Mouse (Mus musculus): Measurements from ENCODE around the gene Omp. TPM values are rescaled to one million over a fixed set of nuclear protein-coding genes. Genes with fewer than 3 reads are reported as not detected.

The Omp gene
- total and polyA plus RNA-seq, 2 experiments from 2014 or later = 0.05 TPM; not detected in 1

DNA sequence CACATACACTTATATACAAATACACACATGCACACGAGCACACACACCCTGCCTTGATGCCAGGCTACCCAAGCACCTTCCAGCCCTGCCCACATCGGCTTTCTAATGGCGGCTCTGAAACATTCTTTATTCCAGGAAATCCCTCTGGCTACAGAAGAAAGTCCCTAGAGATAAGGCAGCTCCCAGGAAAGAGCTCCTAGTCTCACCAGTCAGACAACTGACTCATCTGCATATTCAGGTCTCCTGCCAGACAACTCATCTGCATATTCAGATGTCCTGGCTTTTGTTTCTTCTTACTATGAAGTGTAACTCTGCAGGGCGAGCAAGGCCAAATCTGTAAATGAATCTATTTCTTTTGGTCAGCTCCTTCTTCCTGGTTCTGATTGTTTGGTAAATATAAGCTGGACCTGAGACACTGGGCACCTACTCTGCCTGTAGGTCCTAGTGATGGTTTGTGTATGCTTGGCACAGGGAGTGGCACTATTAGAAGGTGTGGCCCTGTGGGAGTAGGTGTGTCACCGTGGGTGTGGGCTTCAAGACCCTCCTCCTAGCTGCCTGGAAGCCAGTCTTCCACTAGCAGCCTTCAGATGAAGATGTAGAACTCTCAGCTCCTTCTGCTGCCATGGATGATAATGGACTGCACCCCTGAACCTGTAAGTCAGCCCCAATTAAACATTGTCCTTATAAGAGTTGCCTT lies 12.5 kb upstream of the Omp start:
- H3K4me2 ChIP-seq (ENCODE audit: low read depth, low read length) = no peak overlapping the region
- DNase-seq (ENCODE audit: low spot score) = no peak
- H3K27me3 ChIP-seq (ENCODE audit: control insufficient read depth, insufficient read depth, low read length) = no peaks in the 10 kb centered on the region; the same call in 1 of the 2 replicates
- no peak overlapping the region for H3K9ac ChIP-seq (replicated peaks; ENCODE audit: low read depth, low read length)
- H3K4me3 ChIP-seq (ENCODE audit: low read depth, low read length) = no peak overlapping the region
- WGBS = 53% methylated on average over 5 of the region's 5 CpGs
- no peak overlapping the region for H3K27ac ChIP-seq (ENCODE audit: low read depth)
- TF ChIP-seq CTCF (IDR thresholded peaks at IDR 0.05; ENCODE audit: low read depth) = no peak
- TF ChIP-seq EP300 (IDR thresholded peaks at IDR 0.05; ENCODE audit: low read depth) = no peak
- H3K9me3 ChIP-seq (replicated peaks; ENCODE audit: control insufficient read depth, low read length) = no peaks in the 10 kb centered on the region
- no peaks in the 10 kb centered on the region for H3K36me3 ChIP-seq (replicated peaks; ENCODE audit: control insufficient read depth, insufficient read depth, low read length)
- ATAC-seq (ENCODE audit: insufficient read depth, low read depth) = no peak
- H3K4me1 ChIP-seq (ENCODE audit: control insufficient read depth, insufficient read depth) = peaks cover 15% of the 10 kb centered on the region; the same call in 1 of the 2 replicates

DNA sequence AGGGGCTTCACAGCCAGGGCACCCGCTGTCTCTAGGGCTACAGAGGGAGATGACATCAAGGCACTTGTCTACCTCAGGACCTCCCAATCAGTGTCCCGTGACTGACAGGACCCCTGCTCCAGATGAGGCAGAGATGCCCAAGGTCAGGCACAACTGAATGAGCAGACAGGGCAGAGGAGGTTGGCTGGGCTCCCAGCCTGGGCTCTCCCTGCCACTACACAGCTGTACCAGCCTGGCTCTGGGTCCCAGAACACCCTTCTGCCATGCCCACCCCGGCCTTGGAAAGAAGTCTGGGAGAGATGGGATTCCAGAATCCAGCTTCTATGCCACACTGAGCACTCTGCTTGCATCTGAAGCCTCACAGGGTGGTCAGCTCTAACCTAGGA lies 11.0 kb upstream of the Omp start:
- DNase-seq (ENCODE audit: low spot score) (no peak), ATAC-seq (ENCODE audit: insufficient read depth, low read depth) (peak; percentile 10; the same call in 1 of the 2 replicates)
- H3K4me3 ChIP-seq (ENCODE audit: low read depth, low read length) = no peak overlapping the region
- H3K9ac ChIP-seq (replicated peaks; ENCODE audit: low read depth, low read length) = no peak overlapping the region
- no peaks in the 10 kb centered on the region; the same call in 1 of the 2 replicates for H3K27me3 ChIP-seq (ENCODE audit: control insufficient read depth, insufficient read depth, low read length)
- TF ChIP-seq EP300 (IDR thresholded peaks at IDR 0.05; ENCODE audit: low read depth) (no peak), CTCF (IDR thresholded peaks at IDR 0.05; ENCODE audit: low read depth) (no peak)
- H3K9me3 ChIP-seq (replicated peaks; ENCODE audit: control insufficient read depth, low read length) = no peaks in the 10 kb centered on the region
- no peaks in the 10 kb centered on the region for H3K36me3 ChIP-seq (replicated peaks; ENCODE audit: control insufficient read depth, insufficient read depth, low read length)
- WGBS = 13% methylated on average over 3 of the region's 3 CpGs
- no peak overlapping the region for H3K27ac ChIP-seq (ENCODE audit: low read depth)
- H3K4me2 ChIP-seq (ENCODE audit: low read depth, low read length) = no peak overlapping the region
- peaks cover 12% of the 10 kb centered on the region; the same call in 1 of the 2 replicates for H3K4me1 ChIP-seq (ENCODE audit: control insufficient read depth, insufficient read depth)

DNA sequence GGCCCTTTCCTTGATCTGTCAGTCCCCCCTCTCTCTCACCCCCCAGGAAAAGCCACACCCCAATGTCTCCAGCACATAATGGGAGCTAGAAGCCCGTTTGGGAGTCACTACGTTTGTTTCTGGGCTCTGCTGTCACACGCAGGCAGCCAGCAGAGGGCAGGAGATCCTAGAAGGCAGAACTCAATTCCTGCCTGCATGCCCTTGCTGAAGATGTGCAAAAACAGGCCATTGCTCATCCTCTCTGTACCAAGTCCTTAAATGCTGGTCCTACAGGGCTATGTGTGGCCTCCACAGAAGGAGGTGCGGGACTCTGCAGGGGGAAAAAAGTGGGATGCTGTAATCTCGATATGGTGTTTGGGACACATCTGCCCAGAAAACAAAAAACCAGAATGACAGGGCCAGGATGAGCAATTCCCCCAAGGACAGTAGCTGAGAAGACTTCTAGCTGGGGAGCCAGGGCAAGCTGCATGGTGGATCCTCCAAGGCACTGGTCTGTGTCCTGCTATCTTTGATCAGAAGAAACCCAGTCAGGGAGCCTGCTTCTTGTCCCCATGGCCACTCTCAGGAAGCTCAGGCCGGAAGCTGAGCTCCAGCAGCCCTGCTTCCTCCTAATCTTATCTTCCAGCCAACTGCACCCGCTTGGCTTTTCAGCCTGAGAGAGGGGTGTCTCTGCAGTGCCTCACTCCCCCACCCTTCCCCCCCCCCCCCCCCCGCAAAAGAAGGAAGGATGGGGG lies 10.4 kb upstream of the Omp start:
- H3K4me1 ChIP-seq (ENCODE audit: control insufficient read depth, insufficient read depth) = peaks cover 9% of the 10 kb centered on the region; the same call in 1 of the 2 replicates

DNA sequence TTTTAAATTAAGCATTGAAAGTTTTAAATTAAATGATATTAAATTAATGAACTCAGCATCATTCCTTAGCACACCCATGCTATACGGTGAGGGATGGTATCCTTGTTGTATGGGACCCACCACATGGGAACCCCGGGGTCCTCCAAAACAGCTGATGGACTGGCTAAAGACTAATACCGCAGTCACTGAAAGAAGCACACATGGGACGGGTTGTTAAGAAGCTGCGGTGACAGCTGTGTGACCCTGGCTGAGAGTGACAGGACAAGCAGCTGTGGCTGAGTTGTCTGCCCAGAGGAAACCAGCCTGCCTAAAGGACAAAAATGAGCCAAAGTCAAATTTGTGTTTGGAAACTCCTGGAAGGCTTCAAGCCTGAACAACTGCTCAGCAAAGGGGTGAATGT lies 8.6 kb upstream of the Omp start:
- TF ChIP-seq CTCF (IDR thresholded peaks at IDR 0.05; ENCODE audit: low read depth) (no peak), EP300 (IDR thresholded peaks at IDR 0.05; ENCODE audit: low read depth) (no peak)
- WGBS = 66% methylated on average over 5 of the region's 5 CpGs
- no peaks in the 10 kb centered on the region for H3K27me3 ChIP-seq (ENCODE audit: control insufficient read depth, insufficient read depth, low read length)
- no peak overlapping the region for H3K4me3 ChIP-seq (ENCODE audit: low read depth, low read length)
- H3K9me3 ChIP-seq (replicated peaks; ENCODE audit: control insufficient read depth, low read length) = no peaks in the 10 kb centered on the region
- DNase-seq (ENCODE audit: low spot score) (no peak), ATAC-seq (ENCODE audit: insufficient read depth, low read depth) (no peak)
- H3K36me3 ChIP-seq (replicated peaks; ENCODE audit: control insufficient read depth, insufficient read depth, low read length) = no peaks in the 10 kb centered on the region
- H3K9ac ChIP-seq (replicated peaks; ENCODE audit: low read depth, low read length) = no peak overlapping the region
- H3K27ac ChIP-seq (ENCODE audit: low read depth) = no peak overlapping the region
- no peaks in the 10 kb centered on the region for H3K4me1 ChIP-seq (ENCODE audit: control insufficient read depth, insufficient read depth)
- no peak overlapping the region for H3K4me2 ChIP-seq (ENCODE audit: low read depth, low read length)

More for the DNA sequence above, 10.4 kb upstream of the Omp start:
- TF ChIP-seq CTCF (IDR thresholded peaks at IDR 0.05; ENCODE audit: low read depth) (peak; percentile 91), EP300 (IDR thresholded peaks at IDR 0.05; ENCODE audit: low read depth) (no peak)
- Histone ChIP-seq H3K4me2 (ENCODE audit: low read depth, low read length) (no peak overlapping the region), H3K27me3 (ENCODE audit: control insufficient read depth, insufficient read depth, low read length) (no peaks in the 10 kb centered on the region), H3K27ac (ENCODE audit: low read depth) (peak overlapping the region; percentile 12; the same call in 1 of the 2 replicates), H3K9me3 (replicated peaks; ENCODE audit: control insufficient read depth, low read length) (no peaks in the 10 kb centered on the region), H3K36me3 (replicated peaks; ENCODE audit: control insufficient read depth, insufficient read depth, low read length) (no peaks in the 10 kb centered on the region), H3K4me3 (ENCODE audit: low read depth, low read length) (no peak overlapping the region), H3K9ac (replicated peaks; ENCODE audit: low read depth, low read length) (no peak overlapping the region)
- peak; percentile 74 for DNase-seq (ENCODE audit: low spot score)
- ATAC-seq (ENCODE audit: insufficient read depth, low read depth) = peak; percentile 49
- WGBS = 9% methylated on average over 8 of the region's 8 CpGs

DNA sequence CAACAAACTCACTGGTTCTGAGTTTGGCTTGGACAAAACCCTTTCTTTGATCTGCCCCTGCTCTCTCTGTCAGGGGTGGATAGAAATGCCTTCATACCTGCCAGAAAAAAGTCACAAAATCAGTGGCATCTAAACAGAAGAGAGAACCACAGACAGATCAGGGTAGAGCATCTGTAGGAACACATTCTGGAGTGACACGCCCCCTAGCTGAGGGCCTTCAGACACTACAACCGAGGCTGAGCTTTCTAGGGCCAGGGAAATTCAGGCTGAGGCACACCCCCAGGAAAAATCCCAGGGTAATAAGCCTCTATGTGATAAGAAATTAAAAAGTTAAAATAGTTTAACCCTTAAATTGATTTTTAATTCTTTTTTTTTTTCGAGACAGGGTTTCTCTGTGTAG lies 8.0 kb upstream of the Omp start:
- WGBS = 48% methylated on average over 3 of the region's 3 CpGs
- DNase-seq (ENCODE audit: low spot score) (no peak), ATAC-seq (ENCODE audit: insufficient read depth, low read depth) (no peak)
- TF ChIP-seq CTCF (IDR thresholded peaks at IDR 0.05; ENCODE audit: low read depth) = peak; percentile 18; the same call in 1 of the 2 replicates
- TF ChIP-seq EP300 (IDR thresholded peaks at IDR 0.05; ENCODE audit: low read depth) = no peak
- no peaks in the 10 kb centered on the region for H3K27me3 ChIP-seq (ENCODE audit: control insufficient read depth, insufficient read depth, low read length)
- no peaks in the 10 kb centered on the region for H3K4me1 ChIP-seq (ENCODE audit: control insufficient read depth, insufficient read depth)
- no peak overlapping the region for H3K9ac ChIP-seq (replicated peaks; ENCODE audit: low read depth, low read length)
- H3K27ac ChIP-seq (ENCODE audit: low read depth) = no peak overlapping the region
- H3K9me3 ChIP-seq (replicated peaks; ENCODE audit: control insufficient read depth, low read length) = no peaks in the 10 kb centered on the region
- H3K4me2 ChIP-seq (ENCODE audit: low read depth, low read length) = no peak overlapping the region
- H3K36me3 ChIP-seq (replicated peaks; ENCODE audit: control insufficient read depth, insufficient read depth, low read length) = no peaks in the 10 kb centered on the region
- H3K4me3 ChIP-seq (ENCODE audit: low read depth, low read length) = no peak overlapping the region
